Mouse (Mus musculus) erythroid progenitor cell, adult 5-6 weeks (primary cell): ENCODE data around the gene Dyrk3. TPM values are rescaled to one million over a fixed set of nuclear protein-coding genes. Genes with fewer than 3 reads are reported as not detected.
"Not testable (repeated sequence)": the region's sequence is repeated elsewhere in the genome, so short reads cannot be mapped to it uniquely, and the experiment has no call there.

Experiments used
- ATAC-seq: replicated peaks from 2 replicates; pipeline ENCODE4 v1.8.0; 2016; ENCODE audit warnings: moderate number of reproducible peaks, mild to moderate bottlenecking, moderate TSS enrichment, inconsistent platforms; ENCODE audit not compliant: poor library complexity, low FRiP score, severe bottlenecking
- total RNA-seq, 2 experiments: library from RNA; stranded (forward) in 1 of 2; stranded (reverse) in 1 of 2; fragments of 150-400 nt in 1 of 2; fragments of 186-747, 209-891 nt in 1 of 2; gene quantifications; 2 replicates each; pipeline versions ENCODE4 v1.2.3 to v1.2.4; 2015 to 2017; ENCODE audit warnings: low replicate concordance in 2 of 2

Dyrk3 gene
- total RNA-seq, 2 experiments from 2014 or later, result 14.4 to 25.2 TPM

DNA sequence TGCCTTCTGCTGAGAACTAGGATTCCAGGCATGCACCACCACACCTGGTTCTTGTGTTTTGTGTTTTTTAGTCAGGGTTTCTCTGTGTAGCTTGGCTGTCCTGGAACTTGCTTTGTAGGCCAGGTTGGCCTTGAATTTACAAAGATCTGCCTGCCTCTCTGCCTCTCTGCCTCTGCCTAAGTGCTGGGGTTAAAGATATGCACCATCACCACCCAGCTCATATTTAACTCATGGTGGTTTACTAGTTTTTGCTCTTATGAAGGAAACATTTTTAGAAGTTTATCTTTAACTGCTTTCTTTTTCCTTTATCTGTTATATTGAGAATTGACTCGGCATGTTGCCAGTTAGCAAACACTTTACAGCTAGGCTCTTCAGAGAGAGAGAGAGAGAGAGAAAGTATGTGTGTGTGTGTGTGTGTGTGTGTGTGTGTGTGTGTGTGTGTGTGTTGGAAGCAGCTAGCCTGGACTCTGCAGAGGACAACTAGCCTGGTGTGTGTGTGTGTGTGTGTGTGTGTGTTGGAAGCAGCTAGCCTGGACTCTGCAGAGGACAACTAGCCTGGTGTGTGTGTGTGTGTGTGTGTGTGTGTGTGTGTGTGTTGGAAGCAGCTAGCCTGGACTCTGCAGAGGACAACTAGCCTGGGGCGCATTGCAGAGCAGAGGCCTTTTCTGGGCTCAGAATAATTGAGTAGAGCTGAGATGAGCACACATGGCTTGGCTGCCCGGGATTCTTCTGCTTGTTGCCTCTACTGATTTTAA, 21.6 kb upstream of the Dyrk3 start:
- ATAC-seq, result peak; percentile 53

DNA sequence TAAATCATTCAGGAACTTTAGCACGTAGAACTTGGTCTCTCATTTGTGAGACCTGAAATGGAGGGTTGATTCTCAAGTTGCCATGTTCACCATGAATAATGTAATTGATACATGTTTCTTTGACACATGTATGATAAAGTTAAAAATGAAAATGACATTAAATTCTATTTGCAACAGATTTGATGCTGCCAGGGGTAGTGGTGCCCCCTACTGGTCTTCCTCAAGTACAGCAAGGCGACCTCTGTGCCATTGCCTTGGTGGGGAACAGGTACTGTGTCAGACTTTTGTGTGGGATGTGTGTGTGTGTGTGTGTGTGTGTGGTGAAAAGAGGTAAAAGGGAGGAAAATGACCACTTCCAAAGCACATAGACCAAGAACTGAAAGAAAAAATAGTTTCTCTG, 17.3 kb upstream of the Dyrk3 start:
- ATAC-seq, result no peak

DNA sequence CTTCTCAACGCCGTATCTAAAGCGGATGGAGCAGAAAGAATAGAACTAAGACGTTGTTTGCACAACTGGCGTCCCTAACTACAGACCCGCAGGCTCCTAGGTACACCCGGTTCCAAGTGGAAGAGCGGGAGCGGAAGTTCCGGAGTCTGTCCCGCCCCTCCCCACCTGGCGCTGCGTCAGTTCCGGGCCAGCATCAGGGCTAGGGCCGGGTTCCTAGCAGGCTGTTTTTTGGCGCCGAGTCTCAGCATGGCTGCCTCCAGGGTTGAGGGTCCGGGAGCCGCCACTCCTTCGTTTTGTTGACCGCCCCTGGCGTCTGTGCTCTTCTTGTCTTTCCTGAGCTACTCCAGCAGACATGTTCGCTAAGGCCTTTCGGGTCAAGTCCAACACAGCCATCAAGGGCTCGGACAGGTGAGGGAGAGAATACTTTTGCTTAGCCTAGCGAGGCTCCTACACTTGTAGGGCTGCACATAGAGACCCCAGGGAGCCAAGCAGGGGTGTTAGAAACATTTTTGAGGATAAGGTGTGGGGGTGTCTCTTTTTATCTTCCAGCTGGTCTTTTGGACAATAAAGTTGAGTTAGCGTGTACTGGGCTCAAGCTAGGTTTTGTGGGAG, 15.0 kb upstream of the Dyrk3 start, which contains the start of gene Eif2d:
Eif2d (plus strand) TSS at position 164 of the 612 bp plus-strand sequence.
- ATAC-seq, result peak; percentile 99

DNA sequence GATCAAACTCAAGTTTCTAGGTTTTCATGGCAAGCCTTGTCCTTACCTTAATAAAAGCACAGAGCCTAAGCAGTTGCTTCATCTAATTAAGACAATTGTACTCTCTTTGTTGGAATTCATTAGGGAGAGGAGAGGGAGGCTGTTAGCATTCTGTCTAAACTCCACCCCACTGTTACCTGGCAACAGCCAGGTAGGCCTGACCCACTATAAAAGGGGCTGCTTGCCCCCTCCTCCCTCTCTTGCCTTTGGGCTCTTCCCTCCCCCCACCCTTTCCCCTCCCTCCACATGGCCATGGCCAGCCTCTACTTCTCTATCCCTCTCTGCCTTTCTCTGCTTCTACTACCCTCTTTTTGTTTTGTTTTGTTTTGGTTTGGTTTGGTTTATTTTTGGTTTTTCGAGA, 11.4 kb upstream of the Dyrk3 start:
- ATAC-seq, result no peak

DNA sequence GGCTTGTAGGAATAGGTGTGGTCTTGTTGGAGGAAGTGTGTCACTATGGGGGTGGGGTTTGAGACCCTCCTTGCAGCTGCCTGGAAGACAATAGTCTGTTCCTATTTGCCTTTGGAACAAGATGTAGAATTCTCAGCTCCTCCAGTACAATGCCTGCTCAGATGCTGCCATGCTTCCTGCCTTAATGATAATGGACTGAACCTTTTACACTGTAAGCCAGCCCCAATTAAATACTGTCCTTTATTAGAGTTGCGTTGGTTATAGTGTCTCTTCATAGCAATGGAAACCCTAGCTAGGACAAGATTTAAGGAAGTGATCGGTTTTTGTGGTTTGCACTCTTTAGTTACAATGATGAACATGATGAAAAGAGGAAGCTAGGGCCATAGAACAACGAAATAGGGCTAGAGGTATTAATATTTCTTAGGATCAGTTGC, 8.1 kb upstream of the Dyrk3 start:
- ATAC-seq, result no peak

DNA sequence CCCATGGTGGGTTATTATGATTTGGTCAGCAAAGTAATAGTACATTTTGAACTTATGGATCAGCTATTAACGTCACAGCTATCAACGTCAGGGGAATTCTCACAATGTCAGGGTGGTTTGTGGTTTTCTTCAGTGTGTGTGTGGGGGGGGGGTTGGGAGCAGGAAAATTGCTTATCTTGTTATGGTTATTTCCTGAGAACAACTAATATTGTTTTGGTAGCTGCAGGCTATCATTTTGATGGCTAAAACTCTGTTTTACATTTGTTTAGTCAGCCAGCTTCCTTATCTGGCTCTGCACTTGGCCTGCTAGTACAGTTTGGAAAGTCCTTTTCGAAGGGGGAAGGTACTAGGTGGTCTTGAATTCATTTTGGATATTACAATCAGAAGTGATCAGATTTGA, 7.1 kb upstream of the Dyrk3 start:
- ATAC-seq, result not testable (repeated sequence)

DNA sequence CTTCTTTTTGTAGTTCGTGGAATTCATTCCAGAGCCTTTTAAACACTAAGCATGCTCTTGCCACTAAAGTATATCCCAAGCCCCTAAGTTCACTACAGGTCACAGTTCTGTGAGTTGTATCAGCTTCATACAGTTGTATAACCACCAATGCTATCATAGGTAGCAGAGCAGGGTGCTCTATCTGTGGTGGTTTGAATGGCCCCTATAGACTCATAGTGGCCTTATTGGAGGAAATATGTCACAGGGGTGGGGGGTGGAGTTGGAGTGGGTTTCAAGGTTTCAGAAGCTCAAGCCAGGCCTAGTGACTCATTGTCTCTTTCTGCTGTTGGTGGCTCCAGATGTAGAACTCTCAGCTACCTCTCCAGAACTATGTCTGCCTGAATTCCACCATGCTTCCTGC, 4.3 kb upstream of the Dyrk3 start:
- no peak for ATAC-seq

DNA sequence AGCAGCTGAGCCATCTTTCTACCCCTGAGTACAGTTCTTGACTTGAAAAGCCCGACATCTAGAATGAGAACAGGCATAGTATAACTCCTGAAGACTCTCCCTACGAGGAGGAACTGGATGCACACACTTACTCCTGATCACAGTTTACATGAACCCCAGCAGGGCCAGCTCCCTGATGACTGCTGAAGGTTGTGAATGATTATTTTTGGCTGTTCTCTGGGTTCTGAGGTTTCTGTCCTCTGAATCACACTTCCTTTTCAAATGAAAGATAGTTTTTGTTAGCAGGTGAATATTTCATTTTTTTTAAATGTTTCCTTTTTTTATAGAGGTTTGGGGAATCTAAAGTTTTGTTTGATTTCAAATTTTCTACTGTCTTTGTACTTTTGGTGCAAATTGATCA, 3.3 kb upstream of the Dyrk3 start:
- no peak for ATAC-seq

DNA sequence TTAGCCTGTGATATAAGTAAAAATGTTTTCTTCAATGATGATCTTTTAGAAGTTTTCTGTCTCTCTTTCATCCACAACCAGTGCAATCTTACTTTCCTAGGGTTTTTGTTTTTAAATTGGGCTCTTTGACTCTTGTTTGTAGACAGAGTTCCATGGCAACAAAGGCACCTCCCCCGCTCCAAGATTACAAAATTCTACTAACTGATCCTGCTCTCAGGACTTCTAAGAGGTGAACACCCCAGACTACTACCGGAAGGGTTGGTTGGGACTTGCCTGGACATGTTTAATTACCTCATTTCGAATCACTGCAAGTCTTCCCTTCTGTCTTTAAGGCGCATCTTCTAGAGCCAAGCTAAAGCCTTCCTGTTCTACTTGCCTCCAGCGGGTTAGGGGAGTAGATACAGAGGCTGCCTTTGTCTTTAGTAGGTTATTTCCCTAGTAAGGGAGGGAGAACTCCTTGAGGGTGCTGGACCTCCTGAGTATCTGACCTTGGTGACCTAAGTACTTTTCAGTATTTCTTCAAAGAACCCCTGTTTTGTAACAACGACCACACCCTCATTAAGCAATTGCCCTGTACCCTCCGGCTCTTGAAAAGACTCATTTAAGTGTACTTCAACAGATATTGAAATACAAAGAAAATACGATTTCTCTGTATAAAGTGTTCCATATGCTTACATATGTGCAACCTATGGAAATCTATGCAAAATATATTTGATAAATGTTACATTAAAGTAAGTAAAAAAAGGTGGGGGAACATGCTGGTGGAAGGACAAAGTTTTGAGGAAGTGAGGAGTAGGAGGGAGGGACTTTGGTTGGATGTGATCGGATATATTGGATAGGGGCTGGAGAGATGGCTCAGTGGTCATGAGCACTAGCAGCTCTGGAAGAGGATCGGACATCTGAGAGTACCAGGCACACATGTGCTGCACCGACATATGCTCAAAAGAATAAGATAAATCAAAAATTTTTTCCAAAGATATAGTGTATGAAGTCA, 1.3 kb upstream of the Dyrk3 start:
- ATAC-seq, result no peak

DNA sequence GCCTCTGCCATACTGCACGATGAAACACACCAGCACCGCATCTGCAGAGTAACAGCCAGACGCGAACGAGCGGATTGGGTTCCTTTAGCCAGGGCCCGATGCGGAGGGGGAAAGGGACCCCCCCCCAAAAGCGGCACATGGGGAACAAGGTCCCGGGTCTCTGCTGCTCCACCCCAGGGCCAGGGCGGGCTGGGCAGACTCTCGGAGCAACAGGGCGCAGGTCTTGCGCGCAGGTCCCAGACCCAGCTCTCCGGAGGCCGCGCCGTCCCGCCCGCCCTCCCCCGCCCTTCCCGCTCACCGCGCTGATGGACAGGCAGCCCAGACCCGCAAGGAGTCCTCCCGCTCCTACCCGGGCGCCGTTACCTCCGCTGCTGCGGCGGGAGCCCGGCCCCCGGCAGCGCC, 422 bp downstream of the Dyrk3 start:
- peak; percentile 27 for ATAC-seq

DNA sequence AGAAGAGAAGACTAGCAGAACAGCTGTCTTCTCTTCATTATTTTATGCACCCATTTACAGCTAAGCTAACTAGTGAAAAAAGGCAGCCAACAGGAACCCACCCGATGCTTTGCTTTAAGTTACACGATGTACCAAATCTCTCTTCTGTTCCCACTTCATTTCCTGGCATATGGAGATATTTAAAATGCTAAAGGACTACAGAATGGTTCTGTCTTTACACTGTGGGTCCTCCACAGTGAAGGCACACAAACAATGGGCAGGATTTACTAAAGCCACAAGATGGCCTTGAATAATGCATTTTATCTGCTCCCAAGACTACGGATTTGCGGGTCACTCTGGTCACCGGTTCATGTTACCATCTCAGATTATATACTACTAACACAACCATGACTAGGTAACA, 1.0 kb downstream of the Dyrk3 start:
- ATAC-seq, result no peak

DNA sequence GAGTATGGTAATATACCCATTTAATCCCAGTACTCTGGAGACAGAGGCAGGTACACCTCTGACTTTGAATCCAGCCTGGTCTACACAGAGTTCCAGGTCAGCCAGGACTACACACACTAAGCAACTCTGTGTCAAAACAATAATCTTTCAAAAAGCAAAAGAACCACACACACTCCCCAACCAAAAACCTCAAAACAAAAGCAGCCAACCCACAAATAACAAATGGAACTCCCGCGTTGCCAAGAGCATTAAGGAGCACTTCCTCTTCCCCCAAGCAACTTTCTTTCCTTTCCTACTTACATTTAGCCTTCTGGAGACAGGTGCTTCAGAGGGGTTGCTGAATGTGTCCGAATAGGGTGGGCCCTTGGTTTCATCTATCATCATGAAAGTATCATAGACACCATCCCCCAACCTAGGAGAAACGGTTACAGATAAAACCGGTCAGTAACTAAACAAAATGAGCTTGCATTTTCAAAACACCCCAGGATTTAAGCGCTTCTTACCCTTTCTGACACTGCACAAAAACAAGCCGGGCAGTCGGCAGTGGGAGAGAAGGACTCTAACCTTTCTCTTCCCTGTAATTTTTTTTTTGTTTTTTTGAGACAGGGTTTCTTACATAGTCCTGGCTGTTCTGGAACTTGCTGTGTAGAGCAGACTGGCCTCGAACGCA, 2.0 kb downstream of the Dyrk3 start:
- ATAC-seq, result peak; percentile 47

DNA sequence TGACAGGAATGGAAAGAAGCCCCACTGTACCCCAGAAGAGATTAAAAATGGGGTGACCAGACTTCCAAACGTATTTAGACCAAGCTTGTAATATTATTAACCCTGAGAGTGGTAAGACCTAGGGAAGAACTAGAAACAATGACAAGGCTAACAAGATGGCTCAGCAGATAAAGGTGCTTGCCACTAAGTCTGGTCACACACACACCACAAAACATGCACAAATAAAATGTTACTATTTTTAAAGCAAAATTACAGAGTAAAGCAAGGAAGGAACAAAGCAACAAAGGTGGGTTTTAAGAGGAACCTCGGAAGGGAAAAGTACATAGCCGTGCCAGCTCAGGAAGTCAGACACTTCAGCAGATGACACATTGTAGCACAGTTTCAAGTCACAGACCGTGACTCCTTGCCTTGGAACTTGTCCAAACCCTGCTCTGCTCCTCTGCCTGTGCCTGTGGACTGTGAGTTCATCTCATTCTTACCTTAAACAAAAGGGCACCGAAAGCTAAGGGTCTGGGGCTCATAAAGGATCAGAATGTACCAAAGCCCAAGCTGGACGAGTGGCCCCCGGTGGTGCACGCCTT, 3.1 kb downstream of the Dyrk3 start:
- no peak for ATAC-seq

DNA sequence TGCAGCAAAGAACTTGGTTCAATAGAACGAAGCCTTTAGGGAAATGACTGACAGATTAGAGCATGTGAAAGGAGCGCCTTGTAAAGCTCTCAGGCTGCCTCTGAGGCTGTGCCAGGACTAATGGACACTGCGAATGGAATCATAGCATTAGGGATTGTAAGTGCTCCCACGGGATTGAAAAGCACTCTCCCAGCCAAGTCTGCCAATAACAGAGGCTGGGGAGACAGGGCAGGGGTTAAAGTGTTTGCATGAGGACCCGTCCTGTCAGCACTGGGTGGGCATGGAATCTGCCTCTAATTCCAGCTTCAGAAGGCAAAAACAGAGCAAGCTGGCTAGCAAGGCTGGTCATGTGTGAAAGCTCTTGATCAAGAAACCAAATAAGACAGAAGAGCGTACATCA, 3.9 kb downstream of the Dyrk3 start:
- no peak for ATAC-seq

DNA sequence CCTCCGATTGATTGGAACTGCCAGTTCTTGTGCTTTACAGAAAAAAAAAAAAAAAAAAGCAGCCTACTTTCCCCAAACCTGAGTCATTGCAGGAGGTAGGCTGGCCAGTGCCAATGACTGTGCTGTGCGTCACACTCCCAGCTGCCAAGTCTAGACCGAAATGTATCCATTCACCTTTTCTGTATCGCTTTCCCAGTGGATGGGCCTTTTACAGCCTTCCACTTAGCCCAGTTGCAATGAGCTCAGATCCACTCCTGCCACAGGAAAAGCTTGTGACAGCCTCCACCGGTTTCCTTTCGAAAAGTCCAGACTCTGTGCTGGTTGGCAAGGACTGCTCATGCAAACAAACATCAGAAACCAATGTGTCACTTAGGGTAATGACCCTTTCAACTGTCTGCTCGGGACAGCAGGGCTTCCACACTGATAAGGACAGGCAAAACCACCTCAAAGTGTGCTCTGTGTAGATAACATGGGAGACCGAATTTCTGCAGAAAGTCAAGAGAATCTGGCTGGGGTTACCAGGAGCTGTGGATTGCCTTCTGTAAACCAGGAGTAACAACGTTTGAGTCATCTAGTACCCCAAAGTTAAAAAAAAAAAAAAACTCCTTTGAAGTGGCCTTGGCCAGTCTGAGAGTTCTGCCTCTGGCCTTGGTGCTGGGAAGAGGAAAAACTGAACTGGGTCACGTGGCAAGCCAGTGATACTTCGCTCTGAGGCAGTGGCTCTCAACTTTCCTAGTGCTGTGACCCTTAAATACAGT, 12.0 kb downstream of the Dyrk3 start:
- ATAC-seq, result peak; percentile 88

DNA sequence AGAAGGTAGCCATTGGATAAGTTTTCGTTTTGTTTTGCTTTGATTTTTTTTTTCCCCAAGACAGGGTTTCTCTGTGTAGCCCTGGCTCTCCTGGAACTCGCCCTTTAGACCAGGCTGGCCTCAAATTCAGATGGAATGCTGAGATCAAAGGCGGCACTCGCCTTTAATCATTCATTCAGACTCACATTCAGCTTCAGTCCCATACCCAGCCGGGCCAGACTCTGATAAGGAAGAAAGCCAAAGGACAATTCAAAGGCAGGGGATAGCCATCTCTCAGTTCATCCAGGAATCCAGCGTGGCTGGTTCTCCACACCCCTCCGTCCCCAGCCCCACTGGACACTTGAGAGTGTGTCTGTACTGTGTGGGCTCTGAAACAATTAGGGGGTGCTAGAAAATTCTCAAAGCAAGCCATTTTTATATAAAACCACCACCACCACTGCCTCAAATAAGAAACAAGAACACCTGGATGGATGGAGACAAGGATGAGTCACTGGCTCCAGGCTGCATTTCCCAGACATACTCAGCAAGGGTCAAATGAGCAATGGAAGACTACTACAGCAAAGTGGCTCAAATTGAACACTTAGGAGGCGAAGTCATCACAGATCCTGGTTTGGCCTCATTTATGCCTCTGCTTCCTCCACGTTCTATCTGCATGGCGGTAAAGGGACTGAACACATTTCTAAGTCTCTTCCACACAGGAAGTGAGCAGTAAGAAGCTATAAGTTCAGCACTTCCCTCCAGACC, 14.4 kb downstream of the Dyrk3 start:
- ATAC-seq, result no peak

DNA sequence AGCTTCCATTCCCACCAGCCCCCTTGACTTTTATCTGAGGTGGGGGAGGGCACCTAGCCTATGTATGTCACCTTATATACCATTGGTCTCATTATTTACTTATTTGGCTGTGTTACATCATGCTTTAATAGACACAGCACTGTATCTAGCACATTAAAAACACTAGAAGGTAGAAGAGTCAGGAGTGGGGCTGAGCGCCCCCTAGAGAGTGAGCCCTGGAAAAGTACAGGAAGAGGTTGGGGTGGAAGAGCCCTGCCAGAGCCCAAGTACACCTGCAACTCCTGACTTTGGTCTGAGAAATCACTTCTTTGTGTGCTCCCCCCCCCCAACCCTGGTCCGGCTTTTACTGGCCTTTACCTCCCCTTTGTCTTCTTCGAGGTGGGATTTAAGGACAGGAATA, 16.2 kb downstream of the Dyrk3 start:
- no peak for ATAC-seq

DNA sequence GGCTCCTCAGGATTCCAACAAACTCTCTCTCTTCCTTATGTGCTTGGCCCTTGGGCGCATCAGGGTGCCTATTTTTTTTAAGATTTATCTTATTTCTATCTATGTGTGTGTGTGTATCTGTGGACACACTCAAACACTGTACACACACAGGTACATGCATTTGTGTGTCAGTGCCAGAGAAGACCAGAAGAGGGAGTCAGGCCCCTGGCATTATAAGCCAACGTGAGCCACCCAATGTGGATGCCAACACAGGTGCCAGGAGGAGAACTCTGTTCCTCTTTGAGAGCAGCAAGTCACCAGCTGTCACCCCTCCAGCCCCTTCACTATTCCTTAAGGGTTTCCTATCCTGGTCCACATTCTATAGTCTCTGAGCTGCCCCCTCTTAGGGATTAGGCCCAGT, 19.1 kb downstream of the Dyrk3 start:
- peak; percentile 88 for ATAC-seq
